Mouse (Mus musculus) embryonic facial prominence, embryonic 15.5 days (tissue): ENCODE measurements around the gene Cdh18. TPM values are rescaled to one million over a fixed set of nuclear protein-coding genes. Genes with fewer than 3 reads are reported as not detected.
"Not testable (repeated sequence)": the region's sequence is repeated elsewhere in the genome, so short reads cannot be mapped to it uniquely, and the experiment has no call there.

Experiments
- ATAC-seq: fragments of 200-750 bp; cut with Nextera tagmentation; 2 replicates; pipeline ENCODE4 v1.8.0; 2017; ENCODE audit warnings: low read depth, moderate TSS enrichment; ENCODE audit not compliant: insufficient number of reproducible peaks, low FRiP score, low TSS enrichment
- H3K27ac ChIP-seq: fragments of 300-500 bp; sonication (generic); replicated peaks from 2 replicates; pipeline ENCODE4 v1.5.1; 2015; ENCODE audit warnings: mild to moderate bottlenecking, inconsistent platforms
- H3K27me3 ChIP-seq: fragments of 300-500 bp; sonication (generic); 2 replicates; pipeline ENCODE4 v1.6.1; 2015; ENCODE audit warnings: inconsistent platforms
- H3K36me3 ChIP-seq: fragments of 300-500 bp; sonication (generic); 2 replicates; pipeline ENCODE4 v1.6.1; 2015; ENCODE audit warnings: mild to moderate bottlenecking, inconsistent platforms
- H3K4me1 ChIP-seq: fragments of 300-500 bp; sonication (generic); 2 replicates; pipeline ENCODE4 v1.6.1; 2015; ENCODE audit warnings: inconsistent platforms
- H3K4me2 ChIP-seq: fragments of 300-500 bp; sonication (generic); replicated peaks from 2 replicates; pipeline ENCODE4 v1.6.1; 2015; ENCODE audit warnings: mild to moderate bottlenecking, inconsistent platforms
- H3K4me3 ChIP-seq: fragments of 300-500 bp; sonication (generic); replicated peaks from 2 replicates; pipeline ENCODE4 v1.5.1; 2015; ENCODE audit warnings: mild to moderate bottlenecking, inconsistent platforms
- H3K9ac ChIP-seq: fragments of 300-500 bp; sonication (generic); 2 replicates; pipeline ENCODE4 v1.6.1; 2015; ENCODE audit warnings: inconsistent platforms
- H3K9me3 ChIP-seq: fragments of 300-500 bp; sonication (generic); replicated peaks from 2 replicates; pipeline ENCODE4 v1.6.1; 2016; ENCODE audit warnings: inconsistent platforms
- WGBS: fragments of 180-500 bp; shearing (Covaris S2); methylation state at CpG from one replicate; pipeline ENCODE4 v1.1.7; 2015; 5-methylcytosine and 5-hydroxymethylcytosine counted together
- polyA plus RNA-seq: library from polyadenylated mRNA; unstranded; fragments of >200 nt; fragmentation: Nextera tagmentation; extraction: Ambion mirVana; gene quantifications from 2 replicates; pipeline ENCODE4 v1.2.1, GENCODE M21; 2015

Cdh18 gene
- polyA plus RNA-seq, 1 experiment from 2014 or later = 2.1 TPM

DNA sequence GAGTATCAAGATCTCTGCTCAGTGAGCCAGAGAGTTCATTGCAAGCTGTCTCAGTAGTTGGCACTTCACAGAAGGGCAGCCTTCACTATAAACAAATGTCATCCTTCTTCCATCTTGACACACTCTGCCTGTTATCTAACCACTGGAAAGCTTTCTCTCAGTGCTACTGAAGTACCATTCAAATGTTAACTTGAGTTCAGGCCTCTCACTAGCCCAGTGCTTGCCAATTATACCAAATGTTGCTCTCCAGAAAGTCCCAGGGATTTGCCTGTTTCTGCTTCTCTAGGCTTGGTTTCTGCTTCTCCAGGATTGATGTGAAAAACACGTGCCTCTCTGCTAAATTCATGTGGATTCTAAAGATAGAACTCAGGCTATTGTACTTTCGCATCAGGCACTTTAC is 681.8 kb downstream of the Cdh18 start:
- Histone ChIP-seq H3K9ac (no peak overlapping the region), H3K9me3 (no peaks in the 10 kb centered on the region), H3K36me3 (no peaks in the 10 kb centered on the region), H3K4me3 (no peak overlapping the region), H3K27me3 (no peaks in the 10 kb centered on the region), H3K4me2 (no peak overlapping the region), H3K27ac (no peak overlapping the region), H3K4me1 (no peaks in the 10 kb centered on the region)
- 73% methylated on average over 2 of the region's 2 CpGs for WGBS
- no peak for ATAC-seq

DNA sequence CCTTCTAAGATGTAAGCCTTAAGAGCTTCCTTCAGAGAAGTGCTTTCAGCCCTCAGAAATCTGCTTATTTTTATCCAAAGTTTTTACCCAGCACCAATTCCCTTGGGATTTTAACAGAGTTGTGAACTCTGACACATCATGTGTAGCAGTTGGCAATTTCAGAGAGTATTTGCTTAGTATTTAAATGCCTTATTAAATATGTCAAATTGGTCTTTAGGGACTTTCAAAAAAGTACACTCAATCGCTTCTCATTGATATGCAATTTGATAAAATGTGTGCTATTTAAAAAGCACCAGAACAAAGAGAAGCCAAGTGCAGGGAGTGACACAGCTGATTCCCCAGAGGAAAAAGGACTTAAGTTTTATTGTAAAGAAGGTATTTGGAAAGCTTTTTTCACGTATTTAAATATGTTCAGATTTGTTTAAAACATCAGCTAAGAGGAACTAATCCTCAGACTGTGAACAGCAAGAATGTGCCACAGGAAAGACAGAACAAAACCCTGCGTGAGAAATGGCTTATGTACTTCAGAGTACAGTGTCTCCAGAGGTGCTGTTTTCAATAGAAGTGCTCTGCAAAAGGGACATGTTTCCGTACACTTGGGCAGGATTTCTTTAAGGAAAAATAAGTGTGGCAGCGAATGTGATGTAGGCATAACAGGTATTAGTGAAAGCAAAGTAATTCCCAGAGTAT is 709.1 kb downstream of the Cdh18 start:
- Histone ChIP-seq H3K36me3 (no peaks in the 10 kb centered on the region), H3K4me3 (no peak overlapping the region), H3K9me3 (no peaks in the 10 kb centered on the region), H3K27me3 (no peaks in the 10 kb centered on the region), H3K4me2 (no peak overlapping the region), H3K9ac (no peak overlapping the region), H3K27ac (no peak overlapping the region), H3K4me1 (no peaks in the 10 kb centered on the region)
- no peak for ATAC-seq
- WGBS = 42% methylated on average over 5 of the region's 5 CpGs

DNA sequence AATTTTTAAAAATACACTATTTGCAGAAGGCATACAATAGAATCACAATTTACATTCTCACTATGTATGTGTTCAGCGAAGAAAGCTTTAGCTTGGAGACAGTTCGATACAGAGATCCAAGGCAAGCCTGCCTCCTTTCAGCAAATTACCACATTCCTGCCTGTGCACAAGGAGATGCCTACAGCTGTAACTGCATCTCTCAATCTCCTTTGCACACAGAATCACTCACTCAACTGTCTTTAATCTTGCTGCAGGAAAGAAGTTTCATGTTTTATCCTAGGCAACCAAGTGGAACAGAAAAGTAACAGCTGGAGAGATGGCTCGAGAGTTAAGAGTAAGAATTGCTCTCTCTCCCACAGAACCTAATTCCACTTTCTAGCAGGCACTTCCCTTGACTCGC is 729.6 kb downstream of the Cdh18 start:
- Histone ChIP-seq H3K27ac (no peak overlapping the region), H3K4me2 (no peak overlapping the region), H3K4me3 (no peak overlapping the region), H3K36me3 (no peaks in the 10 kb centered on the region), H3K9ac (no peak overlapping the region), H3K9me3 (no peaks in the 10 kb centered on the region), H3K27me3 (no peaks in the 10 kb centered on the region), H3K4me1 (no peaks in the 10 kb centered on the region)
- no peak for ATAC-seq
- 44% methylated on average over 4 of the region's 4 CpGs for WGBS

DNA sequence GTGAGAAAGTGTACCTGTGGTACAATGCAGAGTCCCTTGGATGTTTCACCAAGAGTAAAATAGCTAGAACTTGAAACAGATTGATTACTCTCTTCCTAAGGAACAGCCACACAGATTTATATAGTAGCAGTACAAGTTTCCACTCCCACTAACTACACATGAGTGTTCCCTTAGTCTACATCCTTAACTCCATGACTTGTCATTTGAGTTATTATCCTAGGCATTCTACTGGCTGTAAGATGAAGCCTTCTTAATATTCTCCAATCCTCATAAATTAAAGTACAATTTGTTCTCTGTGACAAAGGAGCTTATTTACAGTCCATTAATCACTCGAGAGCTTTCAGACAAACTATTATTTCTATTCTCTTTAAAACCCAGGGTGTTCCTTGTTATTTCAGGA is 756.2 kb downstream of the Cdh18 start:
- Histone ChIP-seq H3K4me3 (no peak overlapping the region), H3K4me2 (no peak overlapping the region), H3K4me1 (no peaks in the 10 kb centered on the region), H3K36me3 (no peaks in the 10 kb centered on the region), H3K27ac (no peak overlapping the region), H3K9me3 (no peaks in the 10 kb centered on the region), H3K9ac (no peak overlapping the region), H3K27me3 (no peaks in the 10 kb centered on the region)
- ATAC-seq = no peak
- 70% methylated on average over 1 of the region's 1 CpGs for WGBS

DNA sequence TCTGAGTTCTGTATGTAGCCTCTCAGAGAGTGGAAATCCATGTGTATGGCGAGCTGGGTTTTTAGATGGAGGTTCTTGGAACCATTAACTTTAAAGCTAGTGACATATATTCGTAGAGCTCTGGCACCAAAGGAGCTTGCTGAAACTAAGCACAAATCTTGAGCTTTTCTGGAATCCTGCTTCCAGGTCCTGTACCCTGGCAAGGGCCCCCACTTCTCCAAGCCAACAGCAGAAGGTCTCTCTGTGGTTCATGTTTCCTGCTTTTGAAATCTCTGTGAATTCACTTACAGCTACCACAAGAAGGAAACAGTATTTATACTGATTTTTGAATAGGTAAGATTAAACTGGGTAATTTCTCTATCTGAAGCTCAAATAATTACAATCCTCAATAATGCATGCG is 767.9 kb downstream of the Cdh18 start:
- Histone ChIP-seq H3K36me3 (no peaks in the 10 kb centered on the region), H3K4me1 (no peaks in the 10 kb centered on the region), H3K27ac (no peak overlapping the region), H3K9me3 (no peaks in the 10 kb centered on the region), H3K4me3 (no peak overlapping the region), H3K4me2 (no peak overlapping the region), H3K9ac (no peak overlapping the region), H3K27me3 (no peaks in the 10 kb centered on the region)
- WGBS = 82% methylated on average over 3 of the region's 3 CpGs
- ATAC-seq = no peak

GRCm38 (mm10) chr15:23317409-23317808 is 768.6 kb downstream of the Cdh18 start:
- Histone ChIP-seq H3K4me2 (no peak overlapping the region), H3K27ac (no peak overlapping the region), H3K27me3 (no peaks in the 10 kb centered on the region), H3K9me3 (no peaks in the 10 kb centered on the region), H3K4me1 (no peaks in the 10 kb centered on the region), H3K4me3 (no peak overlapping the region), H3K9ac (no peak overlapping the region), H3K36me3 (no peaks in the 10 kb centered on the region)
- no peak for ATAC-seq

DNA sequence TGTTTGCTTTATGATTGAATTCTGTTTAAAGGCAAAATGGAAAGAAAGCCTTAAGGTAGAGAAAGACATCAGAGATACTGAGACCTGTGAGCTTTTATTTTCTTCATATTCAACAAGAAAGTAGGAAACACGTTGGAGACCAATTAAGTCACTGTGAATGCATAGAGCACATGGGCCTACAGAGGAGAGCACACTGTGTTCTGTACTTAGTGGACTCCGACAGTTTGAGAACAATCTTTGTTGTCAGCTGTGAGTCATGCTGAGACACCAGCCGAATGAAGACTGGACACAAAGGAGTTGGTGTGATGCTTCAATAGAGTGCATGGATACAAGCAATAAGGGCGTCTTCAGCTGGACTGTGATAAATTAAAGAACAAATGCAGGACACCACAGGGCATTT is 791.5 kb downstream of the Cdh18 start:
- no CpG with 5 or more reads among the region's 4 CpGs for WGBS
- H3K27ac ChIP-seq, H3K9me3 ChIP-seq, H3K4me2 ChIP-seq, H3K27me3 ChIP-seq, H3K9ac ChIP-seq, H3K36me3 ChIP-seq, H3K4me1 ChIP-seq, H3K4me3 ChIP-seq, ATAC-seq: not testable (repeated sequence)

DNA sequence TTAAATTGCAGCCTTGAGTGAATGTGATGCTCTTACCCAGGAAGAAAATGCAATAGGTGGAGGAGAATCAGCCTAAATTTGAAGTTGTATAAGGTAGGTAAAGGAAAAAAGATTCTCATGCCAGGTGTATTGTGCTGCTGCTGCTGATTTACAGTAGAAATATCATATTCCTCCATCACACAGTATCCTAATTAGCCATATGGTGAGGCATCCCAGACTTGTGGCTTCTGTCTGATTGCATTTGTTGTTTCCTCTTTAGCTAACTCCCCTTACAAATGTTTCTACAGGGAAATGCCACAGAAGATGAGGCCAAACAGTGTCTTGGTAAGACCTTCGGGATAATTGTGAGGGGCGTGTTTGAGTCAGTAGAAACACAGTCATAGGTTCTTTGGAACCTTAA is 802.3 kb downstream of the Cdh18 start:
- H3K9me3 ChIP-seq = no peaks in the 10 kb centered on the region
- ATAC-seq = no peak

DNA sequence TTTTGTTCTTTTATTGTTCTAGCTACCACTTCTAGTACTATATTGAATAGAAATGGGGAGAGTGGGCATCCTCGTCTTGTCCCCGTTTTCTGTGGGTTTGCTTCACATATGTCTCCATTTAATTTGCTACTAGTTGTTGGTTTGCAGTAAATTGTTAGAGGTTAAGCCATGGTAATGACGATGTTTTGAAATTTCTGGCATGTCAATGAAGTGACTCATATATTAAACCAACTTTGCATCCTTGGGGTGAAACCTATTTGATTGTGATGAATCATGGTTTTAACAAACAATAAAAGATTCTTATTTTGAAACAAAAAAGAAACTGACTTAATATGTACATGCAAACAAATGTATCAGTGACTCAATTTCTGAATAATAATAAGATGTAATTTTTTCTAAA is 817.5 kb downstream of the Cdh18 start:
- Histone ChIP-seq H3K27ac (no peak overlapping the region), H3K4me2 (no peak overlapping the region), H3K4me3 (no peak overlapping the region), H3K9me3 (no peaks in the 10 kb centered on the region), H3K4me1 (no peaks in the 10 kb centered on the region), H3K9ac (no peak overlapping the region), H3K36me3 (no peaks in the 10 kb centered on the region), H3K27me3 (no peaks in the 10 kb centered on the region)
- no peak for ATAC-seq
- 69% methylated on average over 3 of the region's 3 CpGs for WGBS

More for the DNA sequence above, 802.3 kb downstream of the Cdh18 start:
- Histone ChIP-seq H3K27me3 (no peaks in the 10 kb centered on the region), H3K36me3 (no peaks in the 10 kb centered on the region), H3K9ac (no peak overlapping the region), H3K4me1 (no peaks in the 10 kb centered on the region), H3K4me3 (no peak overlapping the region), H3K4me2 (no peak overlapping the region), H3K27ac (no peak overlapping the region)
- WGBS = 78% methylated on average over 2 of the region's 2 CpGs

- H3K27me3 ChIP-seq = no peaks in the 10 kb centered on the region
- 57% methylated on average over 1 of the region's 1 CpGs for WGBS
- no peaks in the 10 kb centered on the region for H3K36me3 ChIP-seq
- no peak overlapping the region for H3K4me3 ChIP-seq
- no peak overlapping the region for H3K4me2 ChIP-seq
- no peak overlapping the region for H3K27ac ChIP-seq
- H3K9ac ChIP-seq = no peak overlapping the region
- H3K4me1 ChIP-seq = no peaks in the 10 kb centered on the region
- no peak for ATAC-seq
- H3K9me3 ChIP-seq = no peaks in the 10 kb centered on the region
These were observed 818.9 kb downstream of the Cdh18 start for GRCm38 (mm10) chr15:23367712-23368111.

GRCm38 (mm10) chr15:23378016-23378750 is 829.4 kb downstream of the Cdh18 start:
- WGBS = 84% methylated on average over 2 of the region's 2 CpGs
- Histone ChIP-seq H3K27me3 (no peaks in the 10 kb centered on the region), H3K9ac (no peak overlapping the region), H3K9me3 (no peaks in the 10 kb centered on the region), H3K4me2 (no peak overlapping the region), H3K4me1 (no peaks in the 10 kb centered on the region), H3K27ac (no peak overlapping the region), H3K36me3 (no peaks in the 10 kb centered on the region), H3K4me3 (no peak overlapping the region)
- ATAC-seq = no peak

DNA sequence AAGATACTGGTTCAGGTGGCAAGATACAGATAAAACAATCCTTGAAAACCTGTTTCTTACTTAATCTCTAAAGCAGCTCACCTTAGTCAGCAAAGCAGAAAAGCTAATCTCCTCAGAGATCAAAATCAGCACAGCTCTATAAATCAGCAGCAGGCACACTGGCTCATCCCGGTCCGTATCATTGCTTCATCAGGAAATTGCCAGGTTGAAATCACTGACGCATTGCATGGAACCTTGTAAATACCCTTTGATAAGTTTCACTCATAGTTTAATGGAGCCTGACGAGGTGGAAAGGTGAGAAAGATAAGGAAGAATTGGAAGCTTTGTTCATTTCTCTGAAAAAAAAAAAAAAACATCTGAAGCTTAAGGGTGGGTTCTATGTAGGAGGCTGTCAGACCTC is 837.0 kb downstream of the Cdh18 start:
- no peak overlapping the region for H3K9ac ChIP-seq
- no peaks in the 10 kb centered on the region for H3K4me1 ChIP-seq
- no peaks in the 10 kb centered on the region for H3K9me3 ChIP-seq
- H3K36me3 ChIP-seq = no peaks in the 10 kb centered on the region
- no peak overlapping the region for H3K27ac ChIP-seq
- H3K4me2 ChIP-seq = no peak overlapping the region
- no peaks in the 10 kb centered on the region for H3K27me3 ChIP-seq
- 67% methylated on average over 4 of the region's 4 CpGs for WGBS
- H3K4me3 ChIP-seq = no peak overlapping the region
- ATAC-seq = no peak
